Mouse (Mus musculus): ENCODE results near the gene Ypel5.

DNA sequence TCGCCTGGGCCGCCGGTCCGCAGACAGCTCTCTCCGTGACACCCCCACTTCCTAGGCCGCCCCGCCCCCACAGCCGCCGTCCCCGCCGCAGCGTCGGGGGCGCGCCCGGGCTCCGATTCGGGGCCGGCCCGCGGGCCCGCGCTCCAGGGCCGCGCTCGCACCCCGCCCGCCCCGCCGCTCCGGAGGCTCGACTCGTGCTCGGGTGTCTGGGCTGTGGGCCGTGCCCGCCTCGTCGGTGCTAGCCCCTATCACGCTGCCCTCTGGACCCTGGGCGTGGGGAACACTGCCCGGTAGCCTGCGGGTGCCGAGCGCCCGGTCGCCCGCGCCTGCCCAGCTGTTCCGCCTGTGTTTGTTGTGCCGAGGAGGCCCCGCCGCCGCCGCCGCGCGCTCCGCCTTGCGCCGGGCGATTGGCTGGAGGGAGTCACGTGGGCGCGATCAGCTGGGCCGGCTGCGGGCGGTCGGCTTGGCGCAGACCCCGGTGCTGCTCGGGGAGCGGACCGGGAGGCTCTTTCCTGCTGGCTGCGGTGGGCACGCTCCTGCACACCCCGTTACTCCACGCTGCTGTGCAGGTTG is 973 bp downstream of the Ypel5 start:
- TF ChIP-seq ZC3H11A (IDR thresholded peaks at IDR 0.05; ENCODE audit: borderline replicate concordance, low read depth, low read length) (no peak), CHD2 (IDR thresholded peaks at IDR 0.05; ENCODE audit: low read depth, low read length) (no peak)

All from ES-E14 (cell line).